Mouse (Mus musculus) liver, adult 2 months (tissue): Measurements from ENCODE around the gene Txndc11.

Experiments
- CTCF ChIP-seq: fragments of 200-500 bp; IDR thresholded peaks from 2 replicates; pipeline ENCODE4 v1.5.1; 2011; ENCODE audit warnings: low read depth, low read length, control low read depth
- POLR2A ChIP-seq: fragments of 200-500 bp; IDR thresholded peaks from 2 replicates; pipeline ENCODE4 v1.6.1; 2011; ENCODE audit warnings: low read length, control low read depth; ENCODE audit not compliant: insufficient read depth; ENCODE audit errors: extremely low read depth

- TF ChIP-seq CTCF = no peak
- no peak for TF ChIP-seq POLR2A
These were observed 41.2 kb upstream of the Txndc11 start for GRCm38 (mm10) chr16:11175489-11176207.
